Mouse (Mus musculus) layer of hippocampus, adult 9-11 months (tissue): Measurements from ENCODE around the gene Reg4.

Experiments used
- DNase-seq: peaks from one replicate; pipeline ENCODE4 v3.0.0; 2022

The Reg4 gene

GRCm38 (mm10) chr3:98238150-98238549, 16.2 kb downstream of the Reg4 start:
- DNase-seq, result no peak

GRCm38 (mm10) chr3:98242051-98242450, 20.1 kb downstream of the Reg4 start:
- DNase-seq, result no peak

- DNase-seq, result no peak
Observed at GRCm38 (mm10) chr3:98242458-98243037, 20.6 kb downstream of the Reg4 start.

GRCm38 (mm10) chr3:98245892-98246291, 23.9 kb downstream of the Reg4 start:
- no peak for DNase-seq

- no peak for DNase-seq
Observed at GRCm38 (mm10) chr3:98246985-98247751, 25.2 kb downstream of the Reg4 start.

GRCm38 (mm10) chr3:98249378-98249777, 27.4 kb downstream of the Reg4 start:
- no peak for DNase-seq

GRCm38 (mm10) chr3:98249833-98250448, 28.0 kb downstream of the Reg4 start:
- DNase-seq, result peak; percentile 37

- DNase-seq, result no peak
Observed at GRCm38 (mm10) chr3:98254059-98254458, 32.1 kb downstream of the Reg4 start.

GRCm38 (mm10) chr3:98254656-98255583, 33.0 kb downstream of the Reg4 start:
- DNase-seq, result peak; percentile 19

- DNase-seq, result no peak
Observed at GRCm38 (mm10) chr3:98258723-98259122, 36.8 kb downstream of the Reg4 start.

GRCm38 (mm10) chr3:98259271-98259751, 37.4 kb downstream of the Reg4 start:
- peak; percentile 41 for DNase-seq

GRCm38 (mm10) chr3:98260534-98260933, 38.6 kb downstream of the Reg4 start:
- no peak for DNase-seq

GRCm38 (mm10) chr3:98261415-98261814, 39.5 kb downstream of the Reg4 start:
- no peak for DNase-seq

GRCm38 (mm10) chr3:98262133-98262532, 40.2 kb downstream of the Reg4 start:
- no peak for DNase-seq

- peak; percentile 16 for DNase-seq
Observed at GRCm38 (mm10) chr3:98267249-98267651, 45.3 kb downstream of the Reg4 start.

- DNase-seq, result no peak
Observed at GRCm38 (mm10) chr3:98273623-98274398, 51.9 kb downstream of the Reg4 start.

- DNase-seq, result no peak
Observed at GRCm38 (mm10) chr3:98279682-98280081, 57.7 kb downstream of the Reg4 start.

GRCm38 (mm10) chr3:98280204-98280932, 58.4 kb downstream of the Reg4 start, which contains the start of gene Hmgcs2:
Hmgcs2 (plus strand) TSS chr3:98280435.
- DNase-seq, result peak; percentile 6

- DNase-seq, result peak; percentile 27
Observed at GRCm38 (mm10) chr3:98280933-98281678, 59.1 kb downstream of the Reg4 start.

- DNase-seq, result no peak
Observed at GRCm38 (mm10) chr3:98282422-98282821, 60.5 kb downstream of the Reg4 start.
